Mouse (Mus musculus) intestine, embryonic 14.5 days (tissue): ENCODE data around the gene Gnat3. TPM values are rescaled to one million over a fixed set of nuclear protein-coding genes. Genes with fewer than 3 reads are reported as not detected.
"Not testable (repeated sequence)": the region's sequence is repeated elsewhere in the genome, so short reads cannot be mapped to it uniquely, and the experiment has no call there.

ENCODE experiments used
- ATAC-seq: fragments of 200-750 bp; cut with Nextera tagmentation; replicated peaks from 2 replicates; pipeline ENCODE4 v1.8.0; 2017; ENCODE audit warnings: low read depth, moderate number of reproducible peaks, moderate TSS enrichment, moderate library complexity; ENCODE audit not compliant: low FRiP score, low TSS enrichment
- DNase-seq: peaks from one replicate; pipeline ENCODE4 v3.0.0-alpha.2; 2018; ENCODE audit warnings: low spot score
- H3K27ac ChIP-seq: fragments of 300-500 bp; sonication (generic); 2 replicates; pipeline ENCODE4 v1.5.1; 2014; ENCODE audit warnings: low read depth, mild to moderate bottlenecking, control low read depth
- H3K27me3 ChIP-seq: fragments of 300-500 bp; sonication (generic); replicated peaks from 2 replicates; pipeline ENCODE4 v1.6.1; 2014; ENCODE audit warnings: low read length, control low read depth; ENCODE audit not compliant: control insufficient read depth, insufficient read depth
- H3K36me3 ChIP-seq: fragments of 300-500 bp; sonication (generic); 2 replicates; pipeline ENCODE4 v1.6.1; 2014; ENCODE audit warnings: low read length, control low read depth; ENCODE audit not compliant: control insufficient read depth, insufficient read depth
- H3K4me1 ChIP-seq: fragments of 300-500 bp; sonication (generic); replicated peaks from 2 replicates; pipeline ENCODE4 v1.6.1; 2014; ENCODE audit warnings: low read length, control low read depth, mixed read lengths; ENCODE audit not compliant: control insufficient read depth, insufficient read depth
- H3K4me2 ChIP-seq: fragments of 300-500 bp; sonication (generic); 2 replicates; pipeline ENCODE4 v1.6.1; 2014; ENCODE audit warnings: low read length
- H3K4me3 ChIP-seq: fragments of 300-500 bp; sonication (generic); 2 replicates; pipeline ENCODE4 v1.5.1; 2014; ENCODE audit warnings: low read depth, low read length, control low read depth, mixed read lengths
- H3K9ac ChIP-seq: fragments of 300-500 bp; sonication (generic); 2 replicates; pipeline ENCODE4 v1.6.1; 2014; ENCODE audit warnings: mild to moderate bottlenecking, low read length
- H3K9me3 ChIP-seq: fragments of 300-500 bp; sonication (generic); 2 replicates; pipeline ENCODE4 v1.6.1; 2016; ENCODE audit warnings: low read length, control low read depth; ENCODE audit not compliant: control insufficient read depth
- WGBS: fragments of 180-500 bp; shearing (Covaris S2); extraction: QIAGEN DNeasy Blood & Tissue Kit; methylation state at CpG from one replicate; pipeline ENCODE4 v1.1.7; 2014; 5-methylcytosine and 5-hydroxymethylcytosine counted together
- polyA plus RNA-seq: library from polyadenylated mRNA; unstranded; fragments of >200 nt; fragmentation: Nextera tagmentation; extraction: Ambion mirVana; gene quantifications from 2 replicates; pipeline ENCODE4 v1.2.1, GENCODE M21; 2014

The Gnat3 gene
- not detected in 2 replicates for polyA plus RNA-seq

DNA sequence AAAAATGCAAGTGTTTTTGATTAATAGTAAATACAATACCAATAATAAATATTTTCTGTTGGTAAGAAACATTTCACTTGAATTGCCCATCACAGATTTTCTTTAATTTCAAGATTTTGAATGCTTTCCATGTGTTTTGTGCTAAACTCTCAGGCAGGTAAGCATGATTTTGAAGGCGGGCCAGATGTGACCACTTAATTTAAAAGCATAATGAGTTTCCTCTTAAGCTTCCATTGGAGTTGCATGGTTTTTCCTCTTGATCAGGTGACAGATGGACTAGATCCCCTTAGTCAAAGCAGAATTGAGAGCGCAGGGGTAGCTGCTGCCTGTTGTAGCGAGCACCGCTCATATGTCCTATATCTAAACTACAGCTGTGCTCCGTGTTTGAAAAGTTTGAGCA lies at the start of gene Gnat3:
Gene Gnat3 (plus strand): TSS at position 301 of the 400 bp plus-strand sequence.
- H3K36me3 ChIP-seq: no peaks in the 10 kb centered on the region
- H3K27ac ChIP-seq: no peak within 1 kb of the TSS
- DNase-seq: no peak
- H3K27me3 ChIP-seq: no peaks in the 10 kb centered on the region
- H3K4me2 ChIP-seq: no peak within 1 kb of the TSS
- ATAC-seq: no peak
- no peaks in the 10 kb centered on the region for H3K9me3 ChIP-seq
- no peak within 1 kb of the TSS for H3K4me3 ChIP-seq
- 83% methylated on average over 5 of the region's 5 CpGs for WGBS
- no peaks in the 10 kb centered on the region for H3K4me1 ChIP-seq
- H3K9ac ChIP-seq: no peak within 1 kb of the TSS

DNA sequence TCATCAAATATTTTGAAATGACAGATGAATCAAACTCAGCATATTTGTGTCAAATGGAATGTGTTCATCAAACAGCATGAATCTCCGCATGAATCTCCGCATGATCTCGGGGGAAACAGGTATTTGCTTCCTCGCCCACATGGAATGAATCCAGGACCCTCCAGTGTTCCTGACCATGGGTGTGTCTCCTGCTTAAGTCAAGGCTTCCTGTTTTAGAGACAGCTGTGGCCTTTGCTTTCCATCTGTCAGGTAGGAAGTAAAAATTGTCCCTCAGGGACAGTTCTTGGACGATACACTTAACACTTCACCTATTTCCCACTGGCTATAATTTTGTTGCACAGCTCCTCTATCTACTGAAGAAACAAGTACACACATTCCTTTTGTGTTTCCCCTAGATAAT lies 43.4 kb upstream of the Gnat3 start:
- 71% methylated on average over 5 of the region's 5 CpGs for WGBS
- no peaks in the 10 kb centered on the region for H3K4me1 ChIP-seq

DNA sequence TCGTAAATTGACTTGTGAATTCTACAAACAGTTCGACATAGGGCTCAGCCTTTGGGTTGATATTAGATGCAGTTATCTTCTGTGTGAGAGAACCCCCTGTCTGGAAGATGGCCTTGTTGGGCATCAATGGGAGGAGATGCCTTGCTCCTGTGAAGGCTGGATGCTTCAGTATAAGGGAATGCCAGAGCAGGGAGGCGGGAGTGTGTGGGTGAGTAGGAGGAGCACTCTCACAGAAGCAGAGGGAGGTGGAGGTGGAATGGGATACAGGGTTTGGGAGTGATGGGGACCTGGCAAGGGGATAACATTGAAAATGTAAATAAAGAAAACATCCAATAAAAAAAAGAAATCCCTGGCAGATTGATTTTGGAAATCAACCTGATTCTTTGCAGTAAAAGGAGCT lies 38.7 kb upstream of the Gnat3 start:
- H3K27me3 ChIP-seq: no peaks in the 10 kb centered on the region
- H3K27ac ChIP-seq: no peak overlapping the region
- H3K4me1 ChIP-seq: no peaks in the 10 kb centered on the region
- WGBS: 78% methylated on average over 3 of the region's 3 CpGs
- no peak overlapping the region for H3K4me2 ChIP-seq
- no peaks in the 10 kb centered on the region for H3K36me3 ChIP-seq
- no peaks in the 10 kb centered on the region for H3K9me3 ChIP-seq
- DNase-seq (no peak), ATAC-seq (no peak)
- no peak overlapping the region for H3K4me3 ChIP-seq
- no peak overlapping the region for H3K9ac ChIP-seq

More for the DNA sequence above, 43.4 kb upstream of the Gnat3 start:
- DNase-seq: no peak
- H3K9me3 ChIP-seq: no peaks in the 10 kb centered on the region
- no peak overlapping the region for H3K27ac ChIP-seq
- H3K4me3 ChIP-seq: no peak overlapping the region
- no peak overlapping the region for H3K9ac ChIP-seq
- H3K4me2 ChIP-seq: no peak overlapping the region
- ATAC-seq: no peak
- no peaks in the 10 kb centered on the region for H3K36me3 ChIP-seq
- H3K27me3 ChIP-seq: no peaks in the 10 kb centered on the region

DNA sequence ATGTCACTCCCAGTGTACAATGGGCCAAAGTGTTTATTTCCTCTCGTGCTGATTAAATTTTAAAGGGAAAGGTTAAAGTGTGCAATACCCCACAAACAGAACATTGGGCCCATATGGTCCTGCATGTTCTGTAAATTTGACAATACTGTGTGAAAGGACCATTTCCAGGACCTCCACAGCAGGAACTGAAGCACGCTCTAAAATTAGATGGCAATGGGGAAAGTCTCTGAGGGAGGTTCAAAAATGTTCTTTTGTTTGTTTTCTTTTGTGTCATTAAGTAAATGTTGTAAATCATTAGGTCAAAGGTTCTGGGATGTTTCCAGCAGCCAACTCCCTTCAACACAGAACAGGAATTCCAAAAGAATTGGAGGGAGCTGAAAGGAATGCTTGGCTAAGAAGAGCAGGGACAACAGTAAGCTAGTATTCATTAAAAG lies 38.2 kb upstream of the Gnat3 start:
- ATAC-seq (no peak), DNase-seq (no peak)
- WGBS: 22% methylated on average over 2 of the region's 2 CpGs
- Histone ChIP-seq H3K9ac (no peak overlapping the region), H3K4me1 (no peaks in the 10 kb centered on the region), H3K27ac (no peak overlapping the region), H3K9me3 (no peaks in the 10 kb centered on the region), H3K27me3 (no peaks in the 10 kb centered on the region), H3K36me3 (no peaks in the 10 kb centered on the region), H3K4me3 (no peak overlapping the region), H3K4me2 (no peak overlapping the region)

DNA sequence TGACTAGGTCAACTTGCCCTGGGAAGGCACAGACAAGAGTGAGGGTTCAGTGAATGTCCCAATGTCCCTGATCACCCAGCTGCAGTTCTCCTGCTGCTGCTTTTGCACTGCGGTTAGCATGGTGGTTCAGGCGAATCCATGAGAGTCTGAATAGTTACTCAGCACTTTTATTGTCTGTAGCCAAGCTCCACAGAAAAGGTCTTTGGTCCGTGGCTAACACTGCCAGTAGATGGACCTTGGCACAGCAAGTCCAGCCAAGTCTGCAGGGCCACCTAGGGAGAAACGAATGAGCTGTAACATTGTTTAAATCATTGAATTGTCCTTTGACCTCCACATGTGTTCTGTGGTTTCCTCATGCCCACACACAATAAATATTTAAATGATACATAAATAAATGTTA lies 33.9 kb upstream of the Gnat3 start:
- Histone ChIP-seq H3K4me2 (no peak overlapping the region), H3K4me1 (no peaks in the 10 kb centered on the region), H3K4me3 (no peak overlapping the region), H3K36me3 (no peaks in the 10 kb centered on the region), H3K9me3 (no peaks in the 10 kb centered on the region), H3K9ac (no peak overlapping the region), H3K27me3 (no peaks in the 10 kb centered on the region), H3K27ac (no peak overlapping the region)
- ATAC-seq: no peak
- WGBS: 34% methylated on average over 4 of the region's 4 CpGs
- no peak for DNase-seq

DNA sequence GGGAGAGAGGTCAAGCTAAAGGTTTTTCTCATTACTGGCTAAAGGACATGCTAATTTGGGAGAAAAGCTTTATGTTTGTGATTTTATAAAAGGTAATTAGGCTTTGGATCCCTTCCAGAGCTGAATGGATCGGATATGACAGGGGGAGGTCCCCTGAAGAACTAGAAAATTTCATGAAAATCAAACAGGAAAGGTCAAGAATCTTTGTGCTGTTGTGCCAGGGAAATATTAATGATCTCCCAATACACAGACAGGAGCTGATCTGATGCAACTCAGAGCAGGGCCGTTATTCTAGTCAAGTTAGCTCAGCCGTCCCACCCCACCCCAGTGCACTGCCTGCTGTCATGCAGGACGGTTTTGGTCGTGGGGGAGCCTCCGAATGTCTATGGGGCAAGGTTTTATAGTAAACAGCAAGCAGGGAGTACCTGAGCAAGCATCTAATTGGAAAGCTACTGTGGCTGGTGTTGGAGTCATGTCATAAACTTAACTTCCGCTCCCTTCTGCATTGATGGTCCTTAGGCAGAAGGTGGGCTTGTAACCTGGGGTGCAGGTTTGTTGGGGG lies 33.3 kb upstream of the Gnat3 start:
- 42% methylated on average over 7 of the region's 7 CpGs for WGBS
- no peak for DNase-seq
- no peaks in the 10 kb centered on the region for H3K36me3 ChIP-seq

DNA sequence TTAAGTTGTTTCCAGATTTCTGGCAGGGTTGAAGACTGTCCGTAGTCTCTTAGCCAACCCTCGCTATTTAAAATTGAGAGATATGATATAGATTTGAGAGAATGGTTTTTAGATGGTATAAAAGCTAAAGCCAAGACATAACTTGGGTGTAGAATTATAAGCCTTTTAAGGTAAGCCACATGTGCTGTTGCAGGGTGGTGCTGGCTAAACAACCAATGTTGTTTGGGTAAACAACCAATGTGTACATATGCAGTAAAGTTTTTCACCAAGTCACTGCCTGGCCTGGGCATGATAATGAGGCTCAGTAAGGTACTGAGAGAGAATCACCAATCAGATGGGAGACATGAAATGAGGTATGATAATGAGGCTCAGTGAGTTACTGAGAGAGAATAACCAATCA lies 30.8 kb upstream of the Gnat3 start:
- H3K4me2 ChIP-seq, H3K4me1 ChIP-seq, H3K9me3 ChIP-seq, H3K9ac ChIP-seq, H3K36me3 ChIP-seq, H3K27me3 ChIP-seq, H3K27ac ChIP-seq, H3K4me3 ChIP-seq, DNase-seq, ATAC-seq: not testable (repeated sequence)
- WGBS: 97% methylated on average over 2 of the region's 2 CpGs

More for the DNA sequence above, 33.3 kb upstream of the Gnat3 start:
- no peak overlapping the region for H3K4me3 ChIP-seq
- no peak for ATAC-seq
- no peak overlapping the region for H3K9ac ChIP-seq
- no peaks in the 10 kb centered on the region for H3K27me3 ChIP-seq
- no peak overlapping the region for H3K27ac ChIP-seq
- no peaks in the 10 kb centered on the region for H3K9me3 ChIP-seq
- no peak overlapping the region for H3K4me2 ChIP-seq
- no peaks in the 10 kb centered on the region for H3K4me1 ChIP-seq

DNA sequence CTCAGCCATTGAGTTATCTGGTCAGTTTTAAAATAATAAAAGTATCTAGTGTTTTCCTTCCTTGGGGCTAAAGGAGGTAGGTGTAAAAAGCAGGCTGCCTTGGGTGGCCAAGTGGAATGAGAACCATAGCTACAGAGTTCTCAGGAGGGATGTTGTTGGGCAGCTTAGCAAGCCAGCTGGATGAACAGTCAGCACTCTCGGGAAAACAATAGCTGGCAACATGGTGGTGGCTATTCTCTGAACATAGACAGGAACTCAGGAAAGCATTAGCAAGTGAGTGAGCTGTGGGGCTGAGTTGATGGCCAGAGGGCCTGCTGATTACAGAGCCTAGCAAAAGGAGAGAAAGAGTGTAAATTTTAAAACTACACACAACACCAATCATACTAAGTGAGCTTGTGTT lies 27.8 kb upstream of the Gnat3 start:
- no peaks in the 10 kb centered on the region for H3K4me1 ChIP-seq
- no peak overlapping the region for H3K4me2 ChIP-seq

DNA sequence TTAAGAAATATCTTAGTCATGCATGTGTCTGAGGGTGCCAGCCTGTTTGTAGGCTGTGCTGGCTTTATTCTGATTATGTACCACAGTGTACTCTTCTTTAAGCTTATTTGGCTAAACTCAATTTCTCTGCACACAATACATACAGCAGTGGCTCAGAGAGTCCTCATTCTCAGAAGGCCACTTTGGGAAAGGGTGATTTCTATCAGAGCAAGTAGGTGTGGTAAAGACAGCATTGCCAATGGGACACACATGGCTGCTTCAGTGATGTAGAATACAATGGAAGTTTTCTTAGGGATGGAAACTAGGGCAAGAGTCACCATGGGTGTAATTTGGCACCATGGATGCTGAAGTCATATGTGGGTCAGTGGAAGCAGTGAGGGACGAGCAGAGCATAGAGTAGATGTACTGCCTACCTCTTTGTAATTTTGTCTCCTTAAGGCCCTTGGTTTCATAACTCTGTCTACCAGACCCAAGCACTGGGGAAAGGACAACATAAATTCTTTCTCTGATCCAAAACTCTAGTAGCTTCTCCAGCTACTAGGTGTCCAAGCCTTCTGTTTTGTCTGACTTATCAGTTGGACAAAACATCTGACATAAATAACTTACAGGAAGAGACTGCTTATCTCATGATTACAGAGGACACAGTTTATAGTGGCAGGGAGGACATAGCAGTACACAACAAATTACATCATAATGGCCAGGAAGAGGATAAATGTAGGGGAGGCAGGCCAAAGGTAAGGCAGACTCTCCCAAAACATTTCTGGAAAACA lies 24.0 kb upstream of the Gnat3 start:
- no peak overlapping the region for H3K9ac ChIP-seq
- ATAC-seq (no peak), DNase-seq (no peak)
- H3K4me2 ChIP-seq: no peak overlapping the region
- H3K4me3 ChIP-seq: no peak overlapping the region
- no peak overlapping the region for H3K27ac ChIP-seq
- no peaks in the 10 kb centered on the region for H3K9me3 ChIP-seq
- no peaks in the 10 kb centered on the region for H3K36me3 ChIP-seq
- no peaks in the 10 kb centered on the region for H3K27me3 ChIP-seq
- H3K4me1 ChIP-seq: no peaks in the 10 kb centered on the region
- 77% methylated on average over 1 of the region's 1 CpGs for WGBS

More for the DNA sequence above, 27.8 kb upstream of the Gnat3 start:
- no peaks in the 10 kb centered on the region for H3K9me3 ChIP-seq
- H3K36me3 ChIP-seq: no peaks in the 10 kb centered on the region
- H3K4me3 ChIP-seq: no peak overlapping the region
- H3K27ac ChIP-seq: no peak overlapping the region
- ATAC-seq: no peak
- no peak for DNase-seq
- H3K9ac ChIP-seq: no peak overlapping the region
- H3K27me3 ChIP-seq: no peaks in the 10 kb centered on the region
- 67% methylated on average over 1 of the region's 1 CpGs for WGBS
